Mouse (Mus musculus): ENCODE data around the gene Nepro. TPM values are rescaled to one million over a fixed set of nuclear protein-coding genes. Genes with fewer than 3 reads are reported as not detected.

Gene Nepro
- polyA plus RNA-seq, 1 experiment from 2014 or later: 10.0 TPM

GRCm38 (mm10) chr16:44761811-44762210, 37.7 kb downstream of the Nepro start:
- Histone ChIP-seq H3K27me3 (ENCODE audit: control insufficient read depth, insufficient read depth, low read length) (no peaks in the 10 kb centered on the region), H3K4me3 (ENCODE audit: low read depth, low read length) (no peak overlapping the region), H3K9me3 (ENCODE audit: control insufficient read depth, low read depth, low read length) (no peaks in the 10 kb centered on the region), H3K36me3 (ENCODE audit: control insufficient read depth, insufficient read depth, low read length) (no peaks in the 10 kb centered on the region), H3K27ac (ENCODE audit: low read length) (no peak overlapping the region), H3K9ac (replicated peaks; ENCODE audit: low read depth, low read length) (no peak overlapping the region), H3K4me1 (ENCODE audit: control insufficient read depth, insufficient read depth, low read length) (no peaks in the 10 kb centered on the region), H3K4me2 (replicated peaks; ENCODE audit: low read depth, low read length) (no peak overlapping the region)
- 67% methylated on average over 1 of the region's 1 CpGs for WGBS
- ATAC-seq (ENCODE audit: insufficient number of reproducible peaks, insufficient read depth, low FRiP score, low read depth): no peak

DNA sequence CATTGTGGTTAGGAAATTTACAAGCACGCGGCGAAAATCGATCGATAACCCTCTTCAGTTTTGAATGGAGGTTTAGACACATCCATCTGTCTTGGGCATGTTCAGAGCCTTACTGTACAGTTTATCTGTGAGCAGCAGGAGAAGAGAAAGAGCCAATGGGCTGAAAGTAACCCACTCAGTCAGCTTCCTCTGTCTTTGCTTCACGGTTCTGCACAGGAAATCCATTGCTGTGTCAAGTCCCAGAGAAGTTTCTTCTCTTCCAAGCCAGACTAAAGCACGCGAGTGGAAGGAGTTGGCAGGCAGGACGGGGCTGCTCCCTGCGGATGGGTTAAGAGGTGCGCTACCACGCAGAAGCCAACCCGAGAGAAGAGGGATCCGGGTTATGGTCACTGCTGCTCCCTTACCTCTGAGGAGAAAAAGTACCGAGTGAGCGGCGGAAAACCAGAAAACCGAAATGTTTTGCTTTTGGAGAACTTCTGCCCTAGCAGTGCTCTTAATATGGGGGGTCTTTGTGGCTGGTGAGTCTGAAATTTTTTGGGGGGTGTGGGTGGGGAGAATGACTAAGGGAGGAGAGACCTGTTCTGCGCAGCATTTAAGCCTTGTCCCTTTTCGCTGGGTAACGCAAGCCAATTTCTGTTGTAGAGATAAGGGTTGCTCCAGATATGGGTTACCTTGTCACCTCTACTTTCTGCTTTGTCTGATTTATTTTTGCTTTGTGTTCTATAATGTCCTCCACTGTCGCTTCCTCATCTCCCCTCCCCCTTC, 41.6 kb downstream of the Nepro start, which contains the start of gene Cd200r1:
Gene Cd200r1 (plus strand): TSS at position 182 of the 765 bp plus-strand sequence.
- 74% methylated on average over 22 of the region's 22 CpGs for WGBS
- H3K4me3 ChIP-seq (ENCODE audit: low read depth, low read length): no peak within 1 kb of the TSS

GRCm38 (mm10) chr16:44766320-44766892, 42.3 kb downstream of the Nepro start:
- 83% methylated on average over 9 of the region's 9 CpGs for WGBS

More for the DNA sequence above, 41.6 kb downstream of the Nepro start, which contains the start of gene Cd200r1:
- Histone ChIP-seq H3K27ac (ENCODE audit: low read length) (no peak within 1 kb of the TSS), H3K27me3 (ENCODE audit: control insufficient read depth, insufficient read depth, low read length) (no peaks in the 10 kb centered on the region), H3K9ac (replicated peaks; ENCODE audit: low read depth, low read length) (no peak within 1 kb of the TSS), H3K4me1 (ENCODE audit: control insufficient read depth, insufficient read depth, low read length) (no peaks in the 10 kb centered on the region), H3K36me3 (ENCODE audit: control insufficient read depth, insufficient read depth, low read length) (no peaks in the 10 kb centered on the region), H3K4me2 (replicated peaks; ENCODE audit: low read depth, low read length) (no peak within 1 kb of the TSS), H3K9me3 (ENCODE audit: control insufficient read depth, low read depth, low read length) (no peaks in the 10 kb centered on the region)
- no peak for ATAC-seq (ENCODE audit: insufficient number of reproducible peaks, insufficient read depth, low FRiP score, low read depth)

DNA sequence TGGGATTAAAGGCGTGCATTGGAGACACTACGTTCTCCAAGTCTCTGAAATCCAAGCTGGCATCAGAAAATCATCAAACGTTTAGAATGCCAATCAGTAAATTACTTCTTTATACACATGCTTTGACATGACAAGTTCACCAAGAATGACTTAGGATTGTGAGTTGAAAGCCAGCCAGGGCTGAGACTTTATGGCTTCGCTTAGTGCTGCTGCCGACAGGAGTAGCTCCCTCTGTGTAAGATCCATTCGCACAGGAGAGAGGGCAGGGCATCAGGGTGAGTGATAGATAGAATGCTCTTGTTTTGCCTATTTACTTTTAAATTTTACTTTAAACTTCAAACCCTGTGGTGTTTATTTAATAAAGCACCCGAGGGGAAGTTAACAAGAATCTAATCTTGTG, 43.4 kb downstream of the Nepro start:
- Histone ChIP-seq H3K4me1 (ENCODE audit: control insufficient read depth, insufficient read depth, low read length) (no peaks in the 10 kb centered on the region), H3K27ac (ENCODE audit: low read length) (no peak overlapping the region), H3K4me2 (replicated peaks; ENCODE audit: low read depth, low read length) (no peak overlapping the region), H3K27me3 (ENCODE audit: control insufficient read depth, insufficient read depth, low read length) (no peaks in the 10 kb centered on the region), H3K9ac (replicated peaks; ENCODE audit: low read depth, low read length) (no peak overlapping the region), H3K9me3 (ENCODE audit: control insufficient read depth, low read depth, low read length) (no peaks in the 10 kb centered on the region), H3K4me3 (ENCODE audit: low read depth, low read length) (no peak overlapping the region), H3K36me3 (ENCODE audit: control insufficient read depth, insufficient read depth, low read length) (no peaks in the 10 kb centered on the region)
- ATAC-seq (ENCODE audit: insufficient number of reproducible peaks, insufficient read depth, low FRiP score, low read depth): no peak
- 82% methylated on average over 7 of the region's 7 CpGs for WGBS

More at GRCm38 (mm10) chr16:44766320-44766892, 42.3 kb downstream of the Nepro start:
- no peak overlapping the region for H3K4me3 ChIP-seq (ENCODE audit: low read depth, low read length)
- no peak overlapping the region for H3K9ac ChIP-seq (replicated peaks; ENCODE audit: low read depth, low read length)
- H3K27ac ChIP-seq (ENCODE audit: low read length): no peak overlapping the region
- no peaks in the 10 kb centered on the region for H3K9me3 ChIP-seq (ENCODE audit: control insufficient read depth, low read depth, low read length)
- no peaks in the 10 kb centered on the region for H3K4me1 ChIP-seq (ENCODE audit: control insufficient read depth, insufficient read depth, low read length)
- no peaks in the 10 kb centered on the region for H3K27me3 ChIP-seq (ENCODE audit: control insufficient read depth, insufficient read depth, low read length)
- H3K4me2 ChIP-seq (replicated peaks; ENCODE audit: low read depth, low read length): no peak overlapping the region
- ATAC-seq (ENCODE audit: insufficient number of reproducible peaks, insufficient read depth, low FRiP score, low read depth): no peak
- no peaks in the 10 kb centered on the region for H3K36me3 ChIP-seq (ENCODE audit: control insufficient read depth, insufficient read depth, low read length)

- Histone ChIP-seq H3K27ac (ENCODE audit: low read length) (no peak overlapping the region), H3K27me3 (ENCODE audit: control insufficient read depth, insufficient read depth, low read length) (no peaks in the 10 kb centered on the region), H3K9ac (replicated peaks; ENCODE audit: low read depth, low read length) (no peak overlapping the region), H3K4me2 (replicated peaks; ENCODE audit: low read depth, low read length) (no peak overlapping the region), H3K9me3 (ENCODE audit: control insufficient read depth, low read depth, low read length) (no peaks in the 10 kb centered on the region), H3K4me1 (ENCODE audit: control insufficient read depth, insufficient read depth, low read length) (no peaks in the 10 kb centered on the region), H3K36me3 (ENCODE audit: control insufficient read depth, insufficient read depth, low read length) (no peaks in the 10 kb centered on the region), H3K4me3 (ENCODE audit: low read depth, low read length) (no peak overlapping the region)
- 45% methylated on average over 2 of the region's 2 CpGs for WGBS
- ATAC-seq (ENCODE audit: insufficient number of reproducible peaks, insufficient read depth, low FRiP score, low read depth): peak; percentile 37; the same call in 1 of the 2 replicates
Measured at GRCm38 (mm10) chr16:44767967-44768366, 43.9 kb downstream of the Nepro start.

DNA sequence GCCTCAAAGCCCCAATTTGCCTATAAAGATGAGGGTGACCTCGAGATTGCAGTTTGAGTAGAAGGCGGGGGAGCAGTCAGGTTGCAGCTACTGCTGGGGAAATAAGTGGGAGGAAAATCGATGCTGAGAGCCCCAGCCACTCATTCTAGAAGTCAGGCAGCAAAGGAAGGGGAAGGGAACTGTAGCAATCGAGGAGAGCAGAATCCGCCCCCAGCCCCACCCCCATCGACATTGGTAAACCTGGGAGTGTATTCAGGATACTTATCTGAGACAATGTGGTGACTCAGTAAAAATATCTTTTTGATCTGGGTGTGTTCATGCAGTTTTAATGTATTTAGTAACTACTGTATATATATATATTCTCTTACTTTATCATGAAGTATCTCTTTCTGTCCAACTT, 48.5 kb downstream of the Nepro start:
- H3K9me3 ChIP-seq (ENCODE audit: control insufficient read depth, low read depth, low read length): no peaks in the 10 kb centered on the region
- H3K4me2 ChIP-seq (replicated peaks; ENCODE audit: low read depth, low read length): no peak overlapping the region
- H3K36me3 ChIP-seq (ENCODE audit: control insufficient read depth, insufficient read depth, low read length): no peaks in the 10 kb centered on the region
- no peak overlapping the region for H3K4me3 ChIP-seq (ENCODE audit: low read depth, low read length)
- H3K9ac ChIP-seq (replicated peaks; ENCODE audit: low read depth, low read length): no peak overlapping the region
- H3K4me1 ChIP-seq (ENCODE audit: control insufficient read depth, insufficient read depth, low read length): no peaks in the 10 kb centered on the region
- ATAC-seq (ENCODE audit: insufficient number of reproducible peaks, insufficient read depth, low FRiP score, low read depth): no peak
- H3K27me3 ChIP-seq (ENCODE audit: control insufficient read depth, insufficient read depth, low read length): no peaks in the 10 kb centered on the region
- WGBS: 68% methylated on average over 6 of the region's 6 CpGs
- H3K27ac ChIP-seq (ENCODE audit: low read length): no peak overlapping the region

GRCm38 (mm10) chr16:44773673-44774072, 49.6 kb downstream of the Nepro start:
- WGBS: 74% methylated on average over 3 of the region's 3 CpGs

DNA sequence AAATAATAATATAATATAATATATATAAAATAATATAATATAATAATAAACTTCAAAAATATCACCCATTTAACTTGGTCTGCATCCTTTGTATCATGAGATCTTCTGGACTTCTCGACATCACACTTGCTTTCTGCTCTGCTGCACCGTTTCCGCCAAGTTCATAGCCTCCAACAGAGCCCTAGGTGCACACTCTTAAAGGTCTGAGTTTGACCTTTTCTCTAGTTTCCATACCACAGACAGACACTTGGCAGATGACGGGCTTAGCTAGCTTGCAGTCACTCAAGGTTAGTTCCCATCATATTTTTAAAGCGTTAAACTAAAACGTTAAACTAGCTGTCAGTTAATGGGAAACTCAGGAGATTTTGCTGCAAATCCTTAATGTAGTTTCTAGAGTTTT, 50.1 kb downstream of the Nepro start:
- 81% methylated on average over 6 of the region's 6 CpGs for WGBS
- Histone ChIP-seq H3K27ac (ENCODE audit: low read length) (no peak overlapping the region), H3K4me1 (ENCODE audit: control insufficient read depth, insufficient read depth, low read length) (no peaks in the 10 kb centered on the region), H3K9ac (replicated peaks; ENCODE audit: low read depth, low read length) (no peak overlapping the region), H3K27me3 (ENCODE audit: control insufficient read depth, insufficient read depth, low read length) (no peaks in the 10 kb centered on the region), H3K4me2 (replicated peaks; ENCODE audit: low read depth, low read length) (no peak overlapping the region), H3K36me3 (ENCODE audit: control insufficient read depth, insufficient read depth, low read length) (no peaks in the 10 kb centered on the region), H3K9me3 (ENCODE audit: control insufficient read depth, low read depth, low read length) (no peaks in the 10 kb centered on the region), H3K4me3 (ENCODE audit: low read depth, low read length) (no peak overlapping the region)
- no peak for ATAC-seq (ENCODE audit: insufficient number of reproducible peaks, insufficient read depth, low FRiP score, low read depth)

More at GRCm38 (mm10) chr16:44773673-44774072, 49.6 kb downstream of the Nepro start:
- Histone ChIP-seq H3K27ac (ENCODE audit: low read length) (no peak overlapping the region), H3K27me3 (ENCODE audit: control insufficient read depth, insufficient read depth, low read length) (no peaks in the 10 kb centered on the region), H3K9ac (replicated peaks; ENCODE audit: low read depth, low read length) (no peak overlapping the region), H3K4me2 (replicated peaks; ENCODE audit: low read depth, low read length) (no peak overlapping the region), H3K4me3 (ENCODE audit: low read depth, low read length) (no peak overlapping the region), H3K9me3 (ENCODE audit: control insufficient read depth, low read depth, low read length) (no peaks in the 10 kb centered on the region), H3K36me3 (ENCODE audit: control insufficient read depth, insufficient read depth, low read length) (no peaks in the 10 kb centered on the region), H3K4me1 (ENCODE audit: control insufficient read depth, insufficient read depth, low read length) (no peaks in the 10 kb centered on the region)
- no peak for ATAC-seq (ENCODE audit: insufficient number of reproducible peaks, insufficient read depth, low FRiP score, low read depth)
